In the genomic region with DNA sequence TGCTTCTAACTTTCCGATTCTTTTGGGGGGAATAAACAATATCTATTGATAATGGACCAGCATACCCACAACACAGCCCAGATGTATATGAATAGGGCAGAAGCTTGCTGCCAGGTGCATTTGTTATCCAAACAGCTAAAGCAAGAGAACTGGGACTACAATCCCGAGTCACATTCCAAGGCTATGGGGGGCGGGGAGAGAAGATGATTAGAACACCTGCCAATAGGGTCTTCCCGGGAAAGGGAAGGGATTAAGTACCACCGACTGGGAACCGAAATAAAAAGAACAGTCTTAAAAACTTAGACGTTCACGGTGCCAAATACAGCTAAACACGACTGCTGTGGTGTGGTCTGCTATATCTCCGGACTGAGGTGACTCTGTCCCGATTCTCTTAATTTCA, we compare ENCODE assay signal across 8 mouse cellular contexts. TPM values are rescaled to one million over a fixed set of nuclear protein-coding genes. Genes with fewer than 3 reads are reported as not detected.
DNase-seq lines count a peak whose midpoint lies in the region; ATAC-seq and TF ChIP-seq lines count a peak whose summit lies in the region.

No protein-coding gene starts in this region.

- TF ChIP-seq CTCF in kidney, adult 2 months (conservative IDR thresholded peaks at IDR 0.05; ENCODE audit: insufficient read depth, insufficient read length, low read depth, low read length): no peak

- WGBS in kidney, adult 2 months: 6% methylated on average over 11 of the region's 11 CpGs
- WGBS in heart, embryonic 15.5 days: 3% methylated on average over 11 of the region's 11 CpGs
- WGBS in macrophage (ENCODE audit: missing documents): 7% methylated on average over 11 of the region's 11 CpGs

- peaks cover 39% of the 10 kb centered on the region for H3K79me2 ChIP-seq in macrophage (ENCODE audit: inconsistent target)

- DNase-seq in kidney, adult 2 months: no peak
- no peak for DNase-seq in kidney, postnatal 14 days
- peak; percentile 77 for DNase-seq in R1 (ENCODE audit: low read depth, low spot score)
- DNase-seq in urinary bladder, postnatal 10 days (ENCODE audit: low spot score): no peak
- no peak for DNase-seq in spleen, postnatal 14 days (ENCODE audit: low spot score in 2 of 2)
- DNase-seq in layer of hippocampus, postnatal 36 days: no peak

- no peak for TF ChIP-seq POLR2A in kidney, adult 2 months (IDR thresholded peaks at IDR 0.05; ENCODE audit: low read depth, low read length)

- peak overlapping the region; percentile 83 for H3K4me2 ChIP-seq in heart, embryonic 15.5 days

- no peak for ATAC-seq in heart, embryonic 15.5 days (replicated peaks; ENCODE audit: insufficient number of reproducible peaks, insufficient read depth, low FRiP score, low read depth)

- peak overlapping the region; percentile 59 for H3K4me3 ChIP-seq in kidney, adult 2 months (ENCODE audit: insufficient read depth, low read depth, low read length)
- H3K4me3 ChIP-seq in heart, embryonic 15.5 days: peak overlapping the region; percentile 97
- H3K4me3 ChIP-seq in macrophage (ENCODE audit: inconsistent target): peak overlapping the region; percentile 70

- no peak overlapping the region for H3K27ac ChIP-seq in kidney, adult 2 months (ENCODE audit: insufficient read depth, low read depth, low read length)
- peak overlapping the region; percentile 100 for H3K27ac ChIP-seq in heart, embryonic 15.5 days
- H3K27ac ChIP-seq in macrophage: peak overlapping the region; percentile 73

- H3K4me1 ChIP-seq in kidney, adult 2 months (ENCODE audit: control insufficient read depth, insufficient read depth, low read length): peaks cover 7% of the 10 kb centered on the region; the same call in 1 of the 2 replicates
- H3K4me1 ChIP-seq in heart, embryonic 15.5 days (replicated peaks): peaks cover 24% of the 10 kb centered on the region

- no peaks in the 10 kb centered on the region for H3K27me3 ChIP-seq in kidney, adult 2 months (replicated peaks; ENCODE audit: control insufficient read depth, insufficient read depth, low read length)
- H3K27me3 ChIP-seq in heart, embryonic 15.5 days: no peaks in the 10 kb centered on the region

- no peaks in the 10 kb centered on the region for H3K9me3 ChIP-seq in heart, embryonic 15.5 days (replicated peaks)

- H3K9ac ChIP-seq in heart, embryonic 15.5 days: peak overlapping the region; percentile 67

- no peaks in the 10 kb centered on the region for H3K36me3 ChIP-seq in kidney, adult 2 months (ENCODE audit: control insufficient read depth, insufficient read depth, low read length)
- no peaks in the 10 kb centered on the region for H3K36me3 ChIP-seq in heart, embryonic 15.5 days
- H3K36me3 ChIP-seq in macrophage (ENCODE audit: inconsistent target): no peaks in the 10 kb centered on the region

RNA-seq across cellular contexts. Expression of a gene that starts 0.9 kb away (rescaled TPM):
- 13.3 and 16.7 TPM in 2 replicates for polyA plus RNA-seq in kidney, adult 2 months (2012; rRNA removed)
- 64.5 and 77.1 TPM in 2 replicates for polyA plus RNA-seq in heart, embryonic 15.5 days (2015; fragmentation: Nextera tagmentation; extraction: Ambion mirVana)
- 100 to 1,000 TPM in 9 of 26 experiments, 10 to 100 TPM in 17; 32.2 to 135 (median 83.9) TPM for total RNA-seq in macrophage (2018; cell fraction: chromatin; rRNA removed)
- 10 to 100 TPM; 21.4 to 50.1 (median 40.2) TPM for total RNA-seq in macrophage (2018; cell fraction: cytosol; rRNA removed)
- total RNA-seq in macrophage (2018; cell fraction: nucleus; rRNA removed): 10 to 100 TPM; 31.0 to 89.2 (median 50.9) TPM
- polyA plus RNA-seq in macrophage (2018): 38.0 to 50.3 TPM (median 38.3 TPM) in 3 replicates
- total RNA-seq in layer of hippocampus, postnatal 36 days (2021): 10 to 100 TPM; 73.6 to 80.1 TPM

RNA-seq across cellular contexts. Expression of a gene that starts 1.7 kb away (rescaled TPM):
- polyA plus RNA-seq in kidney, adult 2 months (2012; rRNA removed): 0.13 and 0.31 TPM in 2 replicates
- 0.24 and 0.29 TPM in 2 replicates for polyA plus RNA-seq in heart, embryonic 15.5 days (2015; fragmentation: Nextera tagmentation; extraction: Ambion mirVana)
- total RNA-seq in macrophage (2018; cell fraction: chromatin; rRNA removed): not detected
- total RNA-seq in macrophage (2018; cell fraction: cytosol; rRNA removed): not detected
- total RNA-seq in macrophage (2018; cell fraction: nucleus; rRNA removed): not detected
- not detected in 3 replicates for polyA plus RNA-seq in macrophage (2018)
- not detected for total RNA-seq in layer of hippocampus, postnatal 36 days (2021)

RNA-seq across cellular contexts. Expression of a gene that starts 30.4 kb away (rescaled TPM):
- polyA plus RNA-seq in kidney, adult 2 months (2012; rRNA removed): 50.6 and 54.8 TPM in 2 replicates
- polyA plus RNA-seq in heart, embryonic 15.5 days (2015; fragmentation: Nextera tagmentation; extraction: Ambion mirVana): 27.9 and 36.5 TPM in 2 replicates
- 10 to 100 TPM in 16 of 26 experiments, 1 to 10 TPM in 10; 2.0 to 47.5 (median 12.8) TPM for total RNA-seq in macrophage (2018; cell fraction: chromatin; rRNA removed)
- 10 to 100 TPM in 19 of 26 experiments, 1 to 10 TPM in 7; 7.1 to 21.1 (median 11.2) TPM for total RNA-seq in macrophage (2018; cell fraction: cytosol; rRNA removed)
- 10 to 100 TPM in 11 of 26 experiments, 1 to 10 TPM in 15; 4.1 to 36.0 (median 9.4) TPM for total RNA-seq in macrophage (2018; cell fraction: nucleus; rRNA removed)
- 13.3 to 20.5 TPM (median 14.5 TPM) in 3 replicates for polyA plus RNA-seq in macrophage (2018)
- 10 to 100 TPM; 82.8 to 92.6 TPM for total RNA-seq in layer of hippocampus, postnatal 36 days (2021)

RNA-seq across cellular contexts. Expression of a gene that starts 50.6 kb away (rescaled TPM):
- polyA plus RNA-seq in kidney, adult 2 months (2012; rRNA removed): 0.88 and 2.7 TPM in 2 replicates
- polyA plus RNA-seq in heart, embryonic 15.5 days (2015; fragmentation: Nextera tagmentation; extraction: Ambion mirVana): 0.26 and 2.4 TPM in 2 replicates
- 1 to 10 TPM in 11 of 26 experiments, under 1 TPM in 14, not detected in 1; 0.28 to 2.9 (median 0.86) TPM for total RNA-seq in macrophage (2018; cell fraction: chromatin; rRNA removed)
- under 1 TPM in 17 of 26 experiments, not detected in 9; 0.03 to 0.10 (median 0.06) TPM for total RNA-seq in macrophage (2018; cell fraction: cytosol; rRNA removed)
- total RNA-seq in macrophage (2018; cell fraction: nucleus; rRNA removed): 1 to 10 TPM in 5 of 26 experiments, under 1 TPM in 20, not detected in 1; 0.12 to 1.6 (median 0.60) TPM
- polyA plus RNA-seq in macrophage (2018): 0.13 TPM in 1 of 3 replicates, not detected in the others
- 10 to 100 TPM; 69.3 to 72.7 TPM for total RNA-seq in layer of hippocampus, postnatal 36 days (2021)
